Mouse (Mus musculus): ENCODE results near the gene Pi16.

- TF ChIP-seq CTCF (IDR thresholded peaks at IDR 0.05; ENCODE audit: borderline replicate concordance, insufficient read depth, low read depth, low read length) (no peak), POLR2A (IDR thresholded peaks at IDR 0.05; ENCODE audit: borderline replicate concordance, insufficient read depth, low read length) (no peak)
Measured at GRCm38 (mm10) chr17:29269349-29269706, 48.2 kb upstream of the Pi16 start.

Data from cerebellum, adult 2 months (tissue).